Mouse (Mus musculus) G1E (cell line): Measurements from ENCODE around the gene Sphk1.

Experiments
- CTCF ChIP-seq: IDR thresholded peaks from 2 replicates; pipeline ENCODE4 v1.5.1; 2012; ENCODE audit warnings: low read depth, low read length, inconsistent platforms, mixed read lengths
- GATA1 ChIP-seq: IDR thresholded peaks from 2 replicates; pipeline ENCODE4 v1.6.1; 2012; ENCODE audit warnings: borderline replicate concordance, low read length, inconsistent platforms, mixed read lengths
- TAL1 ChIP-seq: conservative IDR thresholded peaks from 2 replicates; pipeline ENCODE4 v1.6.1; 2012; ENCODE audit warnings: low read depth, low read length, inconsistent platforms, mixed read lengths

DNA sequence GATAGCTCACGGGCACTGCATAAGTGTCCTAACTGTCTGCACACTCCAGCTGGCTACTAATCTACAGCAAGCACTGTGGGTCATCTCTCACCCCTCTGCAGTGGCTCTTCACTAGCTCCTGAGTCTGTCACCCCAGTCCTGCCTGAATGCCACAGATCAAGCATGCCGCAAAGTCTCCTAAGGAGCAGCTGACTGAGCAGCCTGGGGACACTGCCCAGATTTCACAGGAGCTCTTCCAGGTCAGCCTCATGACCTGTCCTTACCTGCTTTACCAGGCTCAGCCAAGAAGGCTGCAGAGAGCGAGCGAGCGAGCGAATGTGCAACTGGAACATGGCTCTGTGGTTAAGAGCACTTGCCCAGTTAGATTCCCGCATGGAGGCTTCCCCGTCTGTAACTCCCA is 36.8 kb downstream of the Sphk1 start:
- TF ChIP-seq CTCF, result no peak
- no peak for TF ChIP-seq GATA1
- TF ChIP-seq TAL1, result no peak
